Mouse (Mus musculus) kidney, adult 18-20 months (tissue): Measurements from ENCODE around the gene Osbpl6.
"Not testable (repeated sequence)": the region's sequence is repeated elsewhere in the genome, so short reads cannot be mapped to it uniquely, and the experiment has no call there.

Experiments
- DNase-seq: peaks from one replicate; pipeline ENCODE4 v3.0.0; 2021

Osbpl6 gene

DNA sequence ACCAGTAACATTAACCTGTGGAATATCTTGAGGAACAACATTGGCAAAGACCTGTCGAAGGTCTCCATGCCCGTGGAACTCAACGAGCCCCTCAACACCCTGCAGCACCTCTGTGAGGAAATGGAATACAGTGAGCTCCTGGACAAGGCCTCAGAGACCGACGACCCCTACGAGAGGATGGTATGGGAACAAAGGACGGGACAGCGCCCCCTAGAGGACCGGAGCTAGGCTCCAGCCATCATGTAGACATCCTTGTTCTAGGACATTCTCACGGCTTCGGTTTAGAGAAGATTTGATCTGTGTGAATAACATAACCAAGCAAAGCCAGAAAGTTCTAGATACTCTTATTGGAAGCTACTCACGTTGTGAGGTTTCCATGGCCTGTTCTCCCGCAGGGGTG is 178.8 kb downstream of the Osbpl6 start:
- no peak for DNase-seq

DNA sequence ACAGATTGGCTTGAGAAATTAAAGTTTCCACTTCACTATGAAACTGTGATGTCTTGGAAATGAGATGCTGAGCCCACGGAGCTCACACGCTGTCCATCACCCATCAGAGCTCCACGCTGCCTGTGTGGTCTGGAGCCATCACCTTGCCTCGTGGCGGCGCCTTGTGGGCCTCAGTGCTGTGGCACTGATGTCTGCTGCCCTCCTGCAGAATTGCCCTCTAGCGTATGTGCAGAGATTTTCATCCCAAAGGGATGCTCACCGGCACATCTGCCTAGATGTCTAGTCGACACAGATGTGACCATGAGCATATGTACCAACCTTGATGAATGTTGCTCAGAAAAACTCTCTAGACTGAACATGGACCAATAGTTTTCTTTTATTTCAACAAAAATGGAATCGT is 180.6 kb downstream of the Osbpl6 start:
- no peak for DNase-seq

DNA sequence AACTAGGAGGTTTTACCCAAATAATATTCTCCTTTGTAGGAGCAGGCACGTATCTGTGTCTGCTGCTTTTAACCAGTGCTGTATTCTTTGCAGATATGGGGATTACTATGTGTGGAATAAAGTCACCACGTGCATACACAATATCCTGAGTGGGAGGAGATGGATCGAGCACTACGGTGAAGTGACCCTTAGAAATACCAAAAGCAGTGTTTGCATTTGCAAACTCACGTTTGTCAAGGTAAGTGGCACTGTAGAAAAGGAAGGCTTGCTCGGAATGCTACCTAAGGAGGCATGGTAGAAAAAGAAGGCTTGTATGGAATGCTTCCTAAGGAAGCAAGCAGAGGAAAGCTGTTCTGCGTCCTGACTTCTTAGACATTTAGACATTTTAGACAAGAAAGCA is 183.9 kb downstream of the Osbpl6 start:
- DNase-seq, result no peak

DNA sequence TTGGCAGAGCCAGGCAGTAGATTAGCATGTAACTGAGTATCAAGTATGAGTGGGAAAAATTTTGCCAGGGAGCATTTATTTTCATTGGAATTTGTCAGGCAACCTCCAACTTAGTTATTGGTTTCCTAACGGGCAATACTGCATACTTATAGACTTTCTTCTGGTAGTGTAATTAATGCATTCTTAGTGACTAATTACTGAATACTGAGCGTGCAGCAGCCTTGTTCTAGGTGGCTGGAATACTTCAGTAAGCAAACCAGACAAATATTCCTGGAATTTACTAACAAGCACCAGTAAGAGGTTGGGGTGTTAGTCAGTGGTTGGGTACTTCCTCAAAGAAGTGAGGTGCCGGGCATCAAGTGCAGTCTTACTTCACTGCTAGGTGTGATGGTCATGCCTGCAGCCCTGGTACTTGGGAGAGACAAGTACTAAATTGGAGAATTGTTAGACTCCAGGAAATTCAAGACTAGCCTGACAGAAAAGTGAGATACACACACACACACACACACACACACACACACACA is 186.2 kb downstream of the Osbpl6 start:
- DNase-seq, result no peak

DNA sequence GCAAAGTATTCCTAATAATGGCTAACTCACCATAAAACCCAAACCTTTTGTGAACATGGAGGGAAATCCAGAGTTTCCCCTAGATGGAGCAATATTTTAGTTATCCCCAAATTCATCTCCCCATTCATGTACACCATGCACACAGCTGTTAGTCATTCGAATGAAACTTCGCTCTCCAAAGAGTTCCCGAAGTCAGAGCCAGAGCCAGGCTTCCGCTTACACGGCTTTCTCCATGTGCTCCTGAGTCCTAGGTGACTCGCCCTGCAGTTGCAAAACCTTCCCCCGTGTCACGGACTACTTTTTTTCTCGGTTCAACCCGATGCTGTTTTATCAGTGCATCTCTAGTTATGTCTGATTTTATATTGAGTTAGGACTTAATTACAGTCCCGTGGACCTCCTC is 191.2 kb downstream of the Osbpl6 start:
- DNase-seq, result no peak

DNA sequence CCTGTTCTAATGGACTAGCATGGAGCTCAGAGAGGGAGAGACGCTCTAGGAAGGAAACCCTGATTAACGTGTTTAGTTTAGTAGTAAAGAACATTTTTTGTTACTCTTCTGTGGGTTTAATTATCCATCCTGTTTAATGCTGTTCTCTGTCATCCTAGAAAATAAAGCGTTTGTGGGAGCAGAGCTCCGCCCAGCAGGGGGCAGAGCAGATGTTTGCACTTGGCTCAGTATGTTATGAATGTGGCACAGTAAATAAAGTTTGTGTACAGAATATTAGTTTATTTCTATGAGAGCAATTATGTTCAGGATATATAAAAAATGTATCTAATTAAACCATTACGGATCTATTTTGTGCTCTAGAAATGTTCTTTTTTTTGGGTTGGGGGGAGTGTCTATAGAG is 192.9 kb downstream of the Osbpl6 start:
- peak; percentile 21 for DNase-seq

DNA sequence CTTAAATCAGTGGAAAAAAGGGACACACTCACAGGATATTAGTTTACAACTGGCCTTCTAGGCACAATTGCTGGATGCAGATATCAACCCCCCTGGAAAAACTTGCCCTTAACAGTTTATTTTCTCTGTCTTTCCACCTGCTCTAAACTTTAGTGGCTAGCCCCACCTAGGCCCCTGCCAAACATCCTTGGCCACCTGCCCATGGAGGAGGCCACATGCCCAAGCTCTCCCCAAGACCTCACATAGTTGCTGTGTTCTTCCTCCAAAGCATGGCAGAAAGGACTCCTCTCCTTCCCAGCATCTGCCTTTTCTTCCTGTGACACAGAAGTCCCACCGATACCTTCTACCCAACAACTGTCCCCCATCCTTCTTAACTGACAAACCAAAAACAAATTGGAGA is 195.9 kb downstream of the Osbpl6 start:
- no peak for DNase-seq

DNA sequence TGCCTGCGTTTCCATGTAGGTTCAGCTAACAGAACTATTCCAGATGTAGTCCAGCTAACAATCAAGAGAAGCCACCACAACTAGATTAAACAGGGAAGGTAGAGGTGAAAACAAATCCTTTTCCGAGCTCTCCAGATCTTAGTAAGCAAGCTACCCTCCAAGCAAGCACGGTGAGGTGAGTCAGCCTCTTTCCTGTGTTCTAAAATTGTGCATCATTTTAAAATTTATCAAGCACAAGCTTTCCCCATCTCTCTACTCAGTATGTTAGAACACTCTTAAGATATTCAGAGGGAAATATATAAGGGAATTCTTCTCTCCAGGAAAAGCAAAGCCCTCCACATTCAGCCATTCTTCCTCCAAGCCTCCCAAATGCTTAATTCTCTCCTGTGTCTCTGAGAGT is 200.4 kb downstream of the Osbpl6 start:
- no peak for DNase-seq

DNA sequence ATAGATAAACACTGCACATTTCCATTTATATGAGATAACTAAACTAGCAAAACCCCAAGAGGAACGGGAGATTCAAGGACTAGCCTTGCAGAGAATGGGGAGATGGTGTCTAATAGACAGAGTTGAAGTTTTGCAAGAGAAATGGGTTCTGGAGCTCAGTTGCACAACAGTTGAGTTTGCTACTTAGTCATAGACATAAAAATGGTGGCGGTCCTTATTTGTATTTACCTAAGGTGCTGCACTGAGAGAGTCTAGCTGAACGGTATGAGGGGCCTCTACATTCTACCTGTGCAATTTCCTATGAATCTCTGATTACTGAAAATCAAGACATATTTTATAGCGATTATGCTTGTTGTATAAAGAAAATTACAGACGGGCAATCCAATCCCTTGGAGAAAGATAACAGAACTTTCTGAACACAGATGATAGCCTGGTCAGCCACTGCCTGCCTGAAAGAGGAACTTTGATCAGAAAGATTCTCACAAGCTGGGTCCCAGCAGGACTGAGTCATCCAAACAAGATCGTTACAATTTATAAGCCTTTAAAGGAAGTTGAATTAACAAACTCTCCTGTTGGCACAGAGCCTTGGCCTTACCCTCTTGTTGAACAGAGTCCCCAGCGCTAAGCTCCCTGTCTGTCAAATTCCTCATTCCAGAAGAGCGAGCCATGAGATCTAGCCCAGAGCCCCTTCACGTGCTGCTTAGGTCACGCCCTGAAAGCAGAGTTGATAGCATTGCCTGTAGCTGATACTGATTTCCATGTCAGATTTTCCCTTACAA is 204.2 kb downstream of the Osbpl6 start:
- no peak for DNase-seq

DNA sequence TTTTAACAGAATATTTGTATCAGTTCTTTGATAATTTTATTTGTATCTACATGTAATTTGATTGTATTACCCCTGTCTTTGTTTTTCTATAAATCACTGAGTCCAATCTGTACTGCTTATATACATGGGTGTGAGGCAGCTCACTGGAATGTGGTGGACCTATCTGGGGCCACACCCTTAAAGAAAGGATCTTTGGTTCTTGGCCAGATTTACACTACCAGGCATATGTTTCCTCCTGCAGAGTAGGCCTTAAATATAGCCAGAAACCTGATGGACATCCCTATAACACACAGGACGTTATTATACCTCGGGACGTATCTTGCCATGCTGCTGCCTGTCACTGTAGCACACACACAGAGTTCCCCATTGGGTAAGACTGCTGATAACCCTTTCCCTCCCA is 205.7 kb downstream of the Osbpl6 start:
- no peak for DNase-seq

DNA sequence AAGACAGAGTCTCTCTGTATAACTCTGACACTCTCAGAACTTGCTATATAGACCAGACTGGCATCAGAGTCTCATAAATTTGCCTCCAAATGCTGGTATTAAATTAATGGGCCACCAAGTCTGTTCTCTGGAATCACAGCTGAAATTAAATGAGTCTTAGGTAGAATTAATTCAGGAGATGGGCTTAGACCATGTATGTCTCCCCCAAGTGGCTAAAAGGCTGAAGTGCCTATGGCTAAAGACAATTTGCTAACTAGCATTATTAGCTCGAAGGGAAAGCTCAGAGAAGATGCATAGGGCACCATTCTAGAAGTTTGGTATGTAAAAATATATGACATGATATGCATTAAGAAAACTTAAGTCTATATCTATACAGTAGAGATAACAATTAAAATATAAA is 211.8 kb downstream of the Osbpl6 start:
- no peak for DNase-seq

DNA sequence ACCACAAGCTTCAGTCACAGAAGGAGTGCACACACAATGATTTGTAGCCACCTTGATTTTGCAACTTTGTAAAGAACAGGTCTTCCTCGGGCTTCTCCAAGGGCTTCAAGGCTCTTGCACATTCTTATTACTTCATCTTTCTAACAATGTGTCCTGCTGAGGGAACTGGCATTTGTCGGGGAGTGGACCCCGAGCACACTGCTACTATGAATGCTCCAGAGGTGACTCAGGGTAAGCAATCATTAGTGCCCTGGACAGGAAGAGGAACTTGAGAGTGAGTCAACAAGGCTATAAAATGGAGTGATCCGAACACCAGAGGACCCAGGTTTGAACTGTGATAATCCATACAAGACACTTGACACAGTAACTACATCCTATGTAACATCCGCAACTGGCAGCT is 213.9 kb downstream of the Osbpl6 start:
- no peak for DNase-seq

DNA sequence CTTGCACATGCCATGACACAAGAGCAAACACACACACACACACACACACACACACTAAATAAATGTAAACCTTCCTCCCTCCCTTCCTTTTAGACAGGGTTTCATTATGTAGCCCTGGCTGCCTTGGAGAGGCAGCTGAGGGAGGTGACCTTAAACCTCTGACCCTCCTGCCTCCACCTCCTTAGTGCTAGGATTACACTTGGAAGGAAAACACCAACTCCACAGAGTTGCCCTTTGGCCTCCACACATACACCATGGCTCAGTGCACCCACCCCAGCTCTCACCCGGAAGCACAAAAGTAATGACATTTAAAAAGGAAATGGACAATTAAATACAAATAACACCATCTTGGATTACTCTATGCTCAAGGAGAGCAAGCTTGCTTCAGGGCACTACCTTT is 215.4 kb downstream of the Osbpl6 start:
- DNase-seq, result no peak

DNA sequence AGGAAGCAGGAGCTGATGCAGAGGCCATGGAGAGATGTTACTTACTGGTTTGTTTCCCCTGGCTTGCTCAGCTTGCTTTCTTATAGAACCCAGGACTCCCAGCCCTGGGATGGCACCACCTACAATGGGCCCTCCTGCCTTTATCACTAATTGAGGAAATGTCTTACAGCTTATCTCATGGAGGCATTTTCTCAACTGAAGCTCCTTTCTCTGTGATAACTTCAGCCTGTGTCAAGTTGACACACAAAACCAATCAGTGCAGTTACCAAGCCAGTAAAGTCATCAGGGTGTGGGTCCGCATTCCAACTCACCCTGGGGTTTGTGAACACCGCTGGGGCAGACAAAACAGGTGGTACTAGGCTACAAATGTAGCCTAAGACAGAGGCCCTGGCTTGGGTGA is 216.0 kb downstream of the Osbpl6 start:
- DNase-seq, result not testable (repeated sequence)

DNA sequence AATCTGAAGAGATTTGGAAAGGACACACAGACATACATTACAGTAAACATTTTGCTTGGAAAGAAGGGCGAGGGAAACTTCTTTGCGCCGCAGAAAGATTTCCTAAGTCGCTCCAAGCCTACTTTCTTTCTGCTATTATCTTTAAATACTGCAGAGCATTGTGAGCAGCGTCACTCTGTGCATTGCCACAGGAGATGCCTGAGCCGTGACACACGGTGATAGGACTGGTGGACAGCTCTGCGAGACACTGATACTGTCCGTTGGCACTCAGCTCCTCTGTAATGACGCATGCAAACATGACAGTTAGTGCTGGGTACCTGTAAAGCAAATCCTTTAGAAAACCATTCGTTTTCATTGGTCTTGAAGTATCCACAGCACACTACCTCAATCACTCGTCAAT is 224.0 kb downstream of the Osbpl6 start:
- no peak for DNase-seq

DNA sequence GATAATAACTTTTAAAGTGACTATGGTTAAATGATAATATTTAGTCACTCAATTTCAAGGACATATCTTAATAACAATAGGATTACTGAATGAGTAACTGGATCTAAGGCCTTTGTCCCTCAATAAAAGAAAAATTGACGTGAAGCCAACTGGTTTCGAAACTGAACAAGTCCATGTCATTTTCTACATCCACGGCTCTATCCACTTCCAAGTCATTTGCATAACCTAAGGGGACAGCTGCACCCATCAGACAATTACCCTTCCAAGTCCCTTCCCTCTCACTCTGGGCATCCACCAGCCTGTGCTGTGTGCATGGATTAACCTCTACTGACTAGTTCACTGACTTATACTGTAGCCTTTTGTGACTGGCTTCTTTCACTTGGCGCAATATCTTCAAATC is 225.3 kb downstream of the Osbpl6 start:
- no peak for DNase-seq

DNA sequence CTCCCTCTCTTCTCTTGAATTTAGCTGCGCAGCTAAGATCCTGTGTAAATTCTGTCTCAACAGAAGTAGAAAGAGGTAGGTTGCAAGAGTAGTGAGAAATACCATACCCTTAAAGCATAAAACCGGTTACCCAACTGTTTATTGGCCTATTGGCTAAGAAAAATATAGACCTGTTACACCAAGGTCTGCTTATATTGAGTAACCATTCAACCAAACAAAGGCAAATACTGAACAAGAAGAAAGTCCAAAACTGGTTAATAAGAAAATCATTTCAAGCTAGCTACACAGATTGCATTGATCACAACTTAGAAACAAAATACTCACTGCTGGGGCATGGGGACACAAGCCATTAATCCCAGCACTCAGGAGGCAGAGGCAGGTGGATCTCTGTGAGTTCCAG is 233.3 kb downstream of the Osbpl6 start:
- DNase-seq, result no peak

DNA sequence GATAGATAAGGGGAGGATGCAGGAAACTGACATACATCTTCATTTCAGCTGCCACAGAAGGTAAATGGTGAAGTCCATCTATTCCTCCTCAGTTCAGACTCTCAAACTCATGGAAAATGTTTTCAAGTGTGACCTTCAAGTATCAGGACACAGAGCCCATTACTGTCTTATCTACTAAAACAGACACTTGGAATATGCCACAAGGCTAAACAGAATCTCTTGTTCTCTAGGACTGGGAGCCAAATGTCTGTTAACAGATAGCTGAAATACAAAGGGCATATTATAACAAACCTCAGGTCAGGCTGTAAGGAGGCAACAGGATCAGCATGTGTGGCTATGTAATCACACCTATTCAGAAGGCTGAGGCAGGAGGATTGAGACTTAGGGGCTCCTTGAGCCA is 237.5 kb downstream of the Osbpl6 start:
- DNase-seq, result no peak

DNA sequence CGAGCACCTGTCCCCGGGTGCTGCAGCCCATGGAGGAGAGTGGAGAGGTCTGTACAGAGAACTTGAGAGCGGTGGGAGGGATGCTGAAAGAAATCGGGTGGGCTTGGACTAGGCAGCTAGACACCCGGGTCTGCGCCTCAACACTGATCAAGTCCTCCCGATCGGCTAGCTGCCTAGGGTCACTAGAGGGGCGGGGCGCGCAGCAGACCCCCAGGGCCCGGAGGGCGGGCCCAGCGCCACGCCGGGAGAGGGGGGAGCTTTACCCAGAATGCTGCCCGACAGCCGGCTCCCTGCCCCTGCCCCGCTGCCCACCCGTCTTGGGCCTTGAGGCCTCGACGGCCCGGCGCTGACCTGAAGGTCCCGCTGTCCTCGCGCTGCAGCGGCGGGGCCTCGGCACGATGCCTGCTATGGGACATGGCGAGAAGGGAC is 241.1 kb downstream of the Osbpl6 start:
- DNase-seq, result no peak

DNA sequence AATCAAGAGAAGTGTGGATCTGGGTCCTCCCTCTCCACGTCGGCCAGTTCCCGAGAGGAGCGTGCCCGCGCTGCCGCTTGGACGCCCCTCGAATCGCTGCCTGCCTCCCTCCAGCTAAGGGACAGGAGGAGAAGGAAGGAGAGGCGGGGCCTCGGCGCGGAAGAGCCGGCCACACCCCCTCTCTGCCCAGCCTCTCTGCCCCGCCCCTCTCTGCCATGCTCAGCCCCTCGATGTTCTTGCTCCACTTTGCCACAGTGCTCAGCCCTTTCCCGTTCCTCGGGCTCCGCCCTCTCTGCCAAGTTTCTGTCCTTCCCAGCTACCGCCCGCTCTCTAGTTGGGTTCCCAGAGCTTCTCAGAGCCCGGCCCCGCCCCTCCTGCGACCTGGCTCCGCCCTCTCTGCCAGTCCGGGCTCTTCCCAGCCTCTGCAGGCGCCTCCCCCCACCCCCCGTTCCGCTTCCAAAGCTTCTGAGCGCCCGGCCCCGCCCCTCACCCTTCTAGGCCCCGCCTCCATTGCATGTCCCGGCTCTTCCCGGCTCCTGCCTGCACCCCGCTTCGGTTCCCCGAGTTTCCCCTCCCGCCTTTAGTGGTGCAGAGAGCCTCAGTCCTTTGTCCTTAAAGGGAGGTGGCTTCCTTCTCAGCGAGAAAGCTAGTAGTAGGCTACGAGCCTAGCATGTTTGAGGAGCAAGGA is 241.7 kb downstream of the Osbpl6 start, which contains the start of the genes Prkra and Pjvk:
Gene Prkra, minus strand, starts transcription at position 133 of the 688 bp plus-strand sequence.
Gene Pjvk, plus strand, starts transcription at position 594 of the 688 bp plus-strand sequence.
- DNase-seq, result peak; percentile 98

DNA sequence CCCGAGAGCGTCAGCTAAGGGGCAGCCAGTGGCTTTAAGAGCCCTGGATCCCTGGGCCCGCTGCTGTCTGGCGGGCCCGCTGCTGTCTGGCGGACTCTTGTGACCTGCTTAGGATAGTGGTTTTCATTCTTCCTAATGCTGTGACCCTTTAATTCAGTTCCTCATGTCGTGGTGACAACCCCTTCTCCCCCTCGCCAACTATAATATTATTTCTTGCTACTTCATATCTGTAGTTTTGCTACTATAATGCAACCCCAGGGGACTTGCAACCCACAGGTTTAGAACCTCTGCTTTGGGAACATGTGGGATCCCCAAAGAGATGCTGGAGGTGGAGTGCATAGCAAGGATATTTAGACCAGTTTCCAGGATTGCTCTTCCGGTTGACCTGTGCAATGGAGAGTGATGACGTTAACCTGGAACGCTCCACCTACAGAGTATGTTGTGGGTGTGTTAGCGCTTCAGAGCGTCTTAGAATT is 242.4 kb downstream of the Osbpl6 start:
- no peak for DNase-seq
